Mouse (Mus musculus): ENCODE data around the gene Dpy30. TPM values are rescaled to one million over a fixed set of nuclear protein-coding genes. Genes with fewer than 3 reads are reported as not detected.

Gene Dpy30
- polyA plus RNA-seq, 1 experiment from 2014 or later = 218 TPM

DNA sequence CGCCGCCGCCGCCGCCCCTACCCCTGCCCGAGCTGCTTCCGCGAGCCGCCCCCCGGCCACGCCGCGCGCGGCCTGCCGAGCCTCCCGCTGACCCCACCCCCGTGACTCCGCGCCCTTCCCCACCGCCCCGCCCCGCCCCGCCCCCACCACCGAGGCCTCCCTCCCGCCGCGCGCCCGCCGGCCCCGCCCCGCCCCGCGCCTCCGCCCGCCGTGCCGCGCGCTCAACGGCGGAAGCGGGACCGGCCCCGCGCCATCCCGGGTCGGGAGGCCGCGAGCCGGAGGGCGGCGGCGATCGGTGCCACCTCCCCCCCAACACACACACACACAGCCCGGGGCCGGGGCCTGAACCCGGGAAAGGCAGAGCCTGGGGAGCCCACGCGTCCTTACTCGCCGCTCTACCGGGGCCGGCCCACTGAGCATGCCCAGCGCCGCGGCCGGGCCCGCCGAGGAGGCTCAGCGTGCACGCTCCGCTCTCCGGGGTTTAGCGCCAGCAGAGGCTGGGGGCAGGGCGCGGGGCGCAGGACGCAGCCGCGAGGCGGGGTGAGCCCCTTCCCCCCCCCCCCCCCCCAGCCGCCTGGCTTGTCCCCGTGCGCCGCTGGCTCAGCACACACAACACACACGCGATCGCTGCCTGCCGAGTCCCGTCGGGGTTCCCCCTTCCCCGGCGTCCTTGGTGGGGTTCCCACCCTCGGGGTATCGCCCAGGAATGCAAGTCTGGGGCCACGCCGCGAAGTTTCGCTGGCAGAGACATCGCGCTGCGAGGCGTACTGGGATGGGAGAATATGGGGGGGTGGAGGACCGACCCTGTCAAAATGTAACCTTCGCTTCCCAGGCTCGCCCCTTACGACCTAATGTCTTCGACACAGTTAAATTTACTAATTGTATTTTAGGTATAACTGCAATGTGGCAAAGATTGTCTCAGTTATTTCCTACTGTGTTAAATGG is 28.4 kb downstream of the Dpy30 start, which contains the start of gene Memo1:
Gene Memo1, minus strand, starts transcription at position 496 of the 945 bp plus-strand sequence.
- H3K36me3 ChIP-seq (replicated peaks; ENCODE audit: control insufficient read depth, insufficient read depth) = peaks cover 9% of the 10 kb centered on the region; the same call in 1 of the 2 replicates
- H3K27me3 ChIP-seq (ENCODE audit: control insufficient read depth, insufficient read depth, low read length) = no peaks in the 10 kb centered on the region
- peak; percentile 79 for DNase-seq (ENCODE audit: low spot score)
- under 1% methylated on average over 75 of the region's 110 CpGs for WGBS
- ATAC-seq (ENCODE audit: low FRiP score) = peak; percentile 94
- H3K4me2 ChIP-seq (replicated peaks) = peak within 1 kb of the TSS; percentile 84
- H3K27ac ChIP-seq = peak within 1 kb of the TSS; percentile 98
- no peaks in the 10 kb centered on the region for H3K9me3 ChIP-seq (ENCODE audit: control insufficient read depth, low read length)
- peak within 1 kb of the TSS; percentile 91 for H3K4me3 ChIP-seq (replicated peaks; ENCODE audit: low read length)
- H3K4me1 ChIP-seq (replicated peaks; ENCODE audit: control insufficient read depth, insufficient read depth, low read length) = peaks cover 26% of the 10 kb centered on the region
- H3K9ac ChIP-seq = peak within 1 kb of the TSS; percentile 94

DNA sequence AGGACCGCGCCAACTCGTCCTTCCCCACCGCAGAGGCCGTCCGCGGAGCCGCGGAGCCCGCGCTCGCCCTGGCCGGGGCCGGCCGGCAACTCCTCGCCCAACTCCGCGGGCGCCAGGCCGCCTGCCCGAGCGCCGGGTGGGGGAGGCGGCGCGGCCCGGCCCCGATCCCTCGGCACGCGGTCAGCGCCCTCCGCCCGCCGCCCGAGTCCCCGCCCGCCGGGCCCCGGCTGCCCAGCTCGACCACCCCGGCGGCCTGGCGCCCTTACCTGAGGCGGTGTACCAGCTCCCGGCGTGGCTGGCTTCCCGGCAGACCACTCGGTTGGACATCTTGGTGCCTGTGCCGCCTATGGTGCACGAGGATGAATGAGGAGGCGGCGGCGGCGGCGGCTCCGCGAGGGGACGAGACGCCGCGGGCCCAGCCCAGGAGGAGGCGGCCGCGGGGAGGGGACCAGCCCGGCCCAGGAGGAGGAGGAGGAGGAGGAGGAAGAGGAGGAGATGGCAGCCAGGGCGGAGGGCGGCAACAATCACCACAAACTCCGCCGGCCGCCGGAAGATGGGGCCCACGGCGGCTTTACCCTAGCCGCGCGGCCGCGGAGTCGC is 29.2 kb downstream of the Dpy30 start:
- H3K4me2 ChIP-seq (replicated peaks) = peak overlapping the region; percentile 65
- WGBS = 0% methylated on average over 60 of the region's 80 CpGs
- ATAC-seq (ENCODE audit: low FRiP score) (peak; percentile 80), DNase-seq (ENCODE audit: low spot score) (peak; percentile 64)
- peaks cover 26% of the 10 kb centered on the region for H3K4me1 ChIP-seq (replicated peaks; ENCODE audit: control insufficient read depth, insufficient read depth, low read length)
- no peaks in the 10 kb centered on the region for H3K27me3 ChIP-seq (ENCODE audit: control insufficient read depth, insufficient read depth, low read length)
- peaks cover 5% of the 10 kb centered on the region; the same call in 1 of the 2 replicates for H3K36me3 ChIP-seq (replicated peaks; ENCODE audit: control insufficient read depth, insufficient read depth)
- peak overlapping the region; percentile 94 for H3K9ac ChIP-seq
- H3K4me3 ChIP-seq (replicated peaks; ENCODE audit: low read length) = peak overlapping the region; percentile 91
- peak overlapping the region; percentile 98 for H3K27ac ChIP-seq
- H3K9me3 ChIP-seq (ENCODE audit: control insufficient read depth, low read length) = no peaks in the 10 kb centered on the region

DNA sequence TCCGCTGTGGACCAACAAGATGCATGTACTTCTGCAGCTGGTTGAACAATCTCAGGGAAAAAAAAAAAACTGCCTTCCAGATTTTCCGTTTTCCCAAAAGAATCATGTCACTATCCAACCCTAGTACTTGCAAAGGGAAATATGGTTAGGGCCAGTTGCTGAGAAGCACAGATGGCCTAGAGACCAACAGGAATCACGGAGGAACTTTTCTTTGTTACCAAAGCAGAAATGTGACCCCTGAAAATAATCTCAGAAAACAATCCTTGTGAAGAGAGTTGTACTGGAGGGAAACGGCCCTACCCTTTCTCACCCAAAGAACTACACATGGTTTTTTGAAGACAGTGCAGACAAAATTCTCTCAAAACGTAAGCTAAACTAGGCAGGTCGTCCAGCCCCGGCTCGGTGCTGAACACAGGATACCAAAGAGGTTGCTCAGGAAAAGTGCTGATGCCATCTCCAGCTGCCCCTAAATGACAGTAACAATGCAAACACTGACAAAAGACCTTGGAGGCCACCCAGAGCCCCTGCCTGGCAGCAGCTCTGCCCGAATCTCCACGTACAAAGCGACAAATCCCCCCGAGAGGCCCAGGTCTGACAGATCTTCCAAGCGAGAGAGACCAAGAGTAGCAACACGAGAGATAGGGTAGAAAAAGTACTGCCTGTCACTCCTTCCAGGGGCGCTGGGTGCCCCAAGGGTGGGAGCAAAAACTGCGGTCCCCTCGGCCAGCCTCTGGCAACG is 29.9 kb downstream of the Dpy30 start:
- Histone ChIP-seq H3K4me3 (replicated peaks; ENCODE audit: low read length) (peak overlapping the region; percentile 91), H3K27me3 (ENCODE audit: control insufficient read depth, insufficient read depth, low read length) (no peaks in the 10 kb centered on the region), H3K27ac (peak overlapping the region; percentile 98), H3K36me3 (replicated peaks; ENCODE audit: control insufficient read depth, insufficient read depth) (peaks cover under 1% of the 10 kb centered on the region; the same call in 1 of the 2 replicates), H3K9ac (peak overlapping the region; percentile 94), H3K4me1 (replicated peaks; ENCODE audit: control insufficient read depth, insufficient read depth, low read length) (peaks cover 26% of the 10 kb centered on the region), H3K4me2 (replicated peaks) (peak overlapping the region; percentile 65), H3K9me3 (ENCODE audit: control insufficient read depth, low read length) (no peaks in the 10 kb centered on the region)
- no peak for ATAC-seq (ENCODE audit: low FRiP score)
- peak; percentile 58 for DNase-seq (ENCODE audit: low spot score)
- WGBS = 1% methylated on average over 18 of the region's 18 CpGs

DNA sequence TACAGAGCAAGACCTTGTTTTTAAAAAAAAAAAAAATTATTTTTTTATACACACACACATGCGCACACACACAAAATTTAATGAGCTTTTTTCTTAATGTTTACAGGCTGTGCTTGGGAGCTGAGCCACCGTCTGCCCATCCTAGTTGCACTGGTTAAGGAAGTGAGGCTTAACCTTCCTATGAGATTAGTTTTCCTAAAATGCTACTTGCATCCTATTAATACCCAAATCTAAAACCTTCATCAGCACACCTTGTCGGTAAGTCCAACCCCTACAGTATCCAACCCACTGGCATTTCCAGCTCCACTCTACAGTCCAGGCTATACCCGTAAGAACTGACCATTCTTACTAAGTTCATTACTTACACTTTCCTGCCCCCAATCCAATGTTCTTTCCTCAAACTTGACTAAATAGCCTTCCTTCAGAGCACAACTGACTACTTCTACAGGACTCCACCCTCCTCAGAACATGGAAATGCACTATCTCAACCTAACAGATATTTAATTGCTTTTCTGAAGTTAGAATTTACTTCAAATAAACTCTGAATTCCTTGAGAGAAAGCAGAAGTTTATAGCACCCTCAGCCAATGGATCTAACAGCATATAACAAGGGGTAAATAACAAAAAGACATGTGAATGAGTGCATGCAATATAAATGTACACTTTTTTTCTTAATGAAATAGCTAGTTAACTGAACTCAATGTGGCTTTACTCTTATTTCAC is 31.9 kb downstream of the Dpy30 start:
- H3K27ac ChIP-seq = no peak overlapping the region
- H3K4me2 ChIP-seq (replicated peaks) = no peak overlapping the region
- no peak overlapping the region for H3K4me3 ChIP-seq (replicated peaks; ENCODE audit: low read length)
- no peaks in the 10 kb centered on the region for H3K27me3 ChIP-seq (ENCODE audit: control insufficient read depth, insufficient read depth, low read length)
- 91% methylated on average over 4 of the region's 4 CpGs for WGBS
- ATAC-seq (ENCODE audit: low FRiP score) (no peak), DNase-seq (ENCODE audit: low spot score) (no peak)
- peaks cover 26% of the 10 kb centered on the region for H3K4me1 ChIP-seq (replicated peaks; ENCODE audit: control insufficient read depth, insufficient read depth, low read length)
- H3K36me3 ChIP-seq (replicated peaks; ENCODE audit: control insufficient read depth, insufficient read depth) = no peaks in the 10 kb centered on the region
- no peaks in the 10 kb centered on the region for H3K9me3 ChIP-seq (ENCODE audit: control insufficient read depth, low read length)
- no peak overlapping the region for H3K9ac ChIP-seq

DNA sequence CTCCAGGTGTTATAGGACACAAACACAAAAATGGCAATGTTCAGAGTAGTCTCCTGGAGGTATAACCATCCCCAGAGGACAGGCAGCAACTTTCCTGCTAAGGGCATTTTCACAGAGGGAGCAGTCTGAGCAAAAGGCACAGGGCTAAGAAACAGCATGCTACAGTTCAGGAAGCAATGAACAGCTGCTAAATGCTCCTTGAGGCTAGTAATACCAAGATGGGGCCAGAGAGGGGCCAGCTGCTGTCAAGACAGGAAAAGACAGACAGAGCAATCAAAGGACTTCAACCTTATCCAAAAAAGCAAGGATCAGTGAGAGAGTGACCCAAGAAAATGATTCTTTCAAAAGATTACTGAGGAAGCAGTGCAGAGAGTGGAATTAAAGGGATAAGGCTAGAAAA is 32.9 kb downstream of the Dpy30 start:
- no peak overlapping the region for H3K4me2 ChIP-seq (replicated peaks)
- ATAC-seq (ENCODE audit: low FRiP score) = no peak
- no peak for DNase-seq (ENCODE audit: low spot score)
- H3K27me3 ChIP-seq (ENCODE audit: control insufficient read depth, insufficient read depth, low read length) = no peaks in the 10 kb centered on the region
- no peaks in the 10 kb centered on the region for H3K9me3 ChIP-seq (ENCODE audit: control insufficient read depth, low read length)
- no peak overlapping the region for H3K9ac ChIP-seq
- no peaks in the 10 kb centered on the region for H3K36me3 ChIP-seq (replicated peaks; ENCODE audit: control insufficient read depth, insufficient read depth)
- no peak overlapping the region for H3K27ac ChIP-seq
- peaks cover 26% of the 10 kb centered on the region for H3K4me1 ChIP-seq (replicated peaks; ENCODE audit: control insufficient read depth, insufficient read depth, low read length)
- no peak overlapping the region for H3K4me3 ChIP-seq (replicated peaks; ENCODE audit: low read length)

DNA sequence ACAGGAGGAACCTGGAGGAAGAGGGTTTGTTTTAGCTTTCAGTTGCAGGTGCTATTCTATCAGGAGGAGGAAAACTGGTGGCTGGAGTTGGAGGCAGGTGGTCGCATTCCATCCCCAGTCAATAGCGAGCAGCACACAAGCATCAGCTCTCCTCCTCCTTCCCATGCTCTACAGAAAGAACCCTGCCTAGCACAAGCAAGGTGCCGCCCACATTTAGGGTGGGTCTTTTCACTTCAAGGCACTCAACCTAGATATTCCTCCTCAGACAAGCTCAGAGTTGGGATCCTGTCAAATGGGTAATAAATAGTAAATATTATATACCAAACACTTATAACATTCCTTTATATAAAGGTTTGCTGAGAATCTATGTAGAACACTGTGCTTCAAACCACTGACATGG is 33.5 kb downstream of the Dpy30 start:
- DNase-seq (ENCODE audit: low spot score) = no peak
- Histone ChIP-seq H3K9me3 (ENCODE audit: control insufficient read depth, low read length) (no peaks in the 10 kb centered on the region), H3K4me3 (replicated peaks; ENCODE audit: low read length) (no peak overlapping the region), H3K27ac (no peak overlapping the region), H3K27me3 (ENCODE audit: control insufficient read depth, insufficient read depth, low read length) (no peaks in the 10 kb centered on the region), H3K4me1 (replicated peaks; ENCODE audit: control insufficient read depth, insufficient read depth, low read length) (peaks cover 26% of the 10 kb centered on the region), H3K36me3 (replicated peaks; ENCODE audit: control insufficient read depth, insufficient read depth) (no peaks in the 10 kb centered on the region), H3K9ac (no peak overlapping the region), H3K4me2 (replicated peaks) (no peak overlapping the region)
- WGBS = 86% methylated on average over 3 of the region's 3 CpGs
- no peak for ATAC-seq (ENCODE audit: low FRiP score)

DNA sequence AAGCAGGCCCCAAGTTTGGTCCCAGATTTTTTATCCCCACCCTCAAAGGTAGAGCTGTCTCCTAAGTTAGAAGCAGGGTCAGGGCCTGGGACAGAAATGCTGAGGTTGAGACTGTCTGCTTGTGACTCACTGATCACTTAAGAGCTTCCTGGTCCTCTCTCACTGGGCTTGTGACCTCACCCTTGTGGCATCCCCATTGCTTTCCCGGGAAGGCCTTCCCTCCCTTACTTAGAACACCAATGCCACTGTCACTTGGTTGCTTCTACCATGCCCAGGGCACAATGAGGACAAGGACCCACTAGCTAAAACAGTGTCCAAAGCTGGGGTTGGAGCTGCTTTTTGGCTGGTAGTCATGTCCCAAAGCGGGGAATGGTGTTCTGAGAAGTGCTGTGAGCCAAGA is 35.1 kb downstream of the Dpy30 start:
- 94% methylated on average over 2 of the region's 2 CpGs for WGBS
- Histone ChIP-seq H3K27me3 (ENCODE audit: control insufficient read depth, insufficient read depth, low read length) (no peaks in the 10 kb centered on the region), H3K4me3 (replicated peaks; ENCODE audit: low read length) (no peak overlapping the region), H3K4me1 (replicated peaks; ENCODE audit: control insufficient read depth, insufficient read depth, low read length) (peaks cover 26% of the 10 kb centered on the region), H3K36me3 (replicated peaks; ENCODE audit: control insufficient read depth, insufficient read depth) (no peaks in the 10 kb centered on the region), H3K9ac (no peak overlapping the region), H3K4me2 (replicated peaks) (no peak overlapping the region), H3K27ac (no peak overlapping the region), H3K9me3 (ENCODE audit: control insufficient read depth, low read length) (no peaks in the 10 kb centered on the region)
- DNase-seq (ENCODE audit: low spot score) (no peak), ATAC-seq (ENCODE audit: low FRiP score) (no peak)

DNA sequence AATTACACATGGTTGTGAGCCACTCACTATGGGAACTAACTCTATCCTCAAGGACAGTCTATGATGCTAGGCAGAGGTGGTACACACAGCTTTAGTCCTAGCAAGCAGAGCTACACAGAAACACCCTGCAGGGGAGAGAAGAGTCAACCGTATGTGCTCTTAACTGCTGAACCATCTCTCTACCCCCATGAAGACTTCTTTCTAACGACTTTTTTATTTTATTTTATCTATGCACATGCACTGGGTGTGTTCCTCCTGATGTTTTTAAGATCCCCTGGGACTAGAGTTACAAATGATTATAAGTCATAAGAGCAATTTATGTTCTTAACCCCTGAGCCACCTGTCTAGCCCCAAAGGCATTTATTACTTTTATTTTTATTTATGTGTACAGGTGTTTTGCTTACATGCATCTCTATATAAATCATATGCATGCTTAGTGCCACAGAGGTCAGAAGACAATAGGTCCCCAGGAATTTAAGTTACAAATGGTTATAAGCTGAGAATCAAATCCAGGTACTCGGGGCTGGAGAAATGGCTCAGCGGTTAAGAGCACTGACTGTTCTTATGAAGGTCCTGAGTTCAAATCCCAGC is 37.5 kb downstream of the Dpy30 start:
- no peak overlapping the region for H3K4me2 ChIP-seq (replicated peaks)
- H3K36me3 ChIP-seq (replicated peaks; ENCODE audit: control insufficient read depth, insufficient read depth) = no peaks in the 10 kb centered on the region
- H3K9me3 ChIP-seq (ENCODE audit: control insufficient read depth, low read length) = no peaks in the 10 kb centered on the region
- DNase-seq (ENCODE audit: low spot score) (no peak), ATAC-seq (ENCODE audit: low FRiP score) (no peak)
- H3K9ac ChIP-seq = no peak overlapping the region
- H3K27ac ChIP-seq = no peak overlapping the region
- H3K4me3 ChIP-seq (replicated peaks; ENCODE audit: low read length) = no peak overlapping the region
- 87% methylated on average over 4 of the region's 4 CpGs for WGBS
- H3K27me3 ChIP-seq (ENCODE audit: control insufficient read depth, insufficient read depth, low read length) = no peaks in the 10 kb centered on the region
- H3K4me1 ChIP-seq (replicated peaks; ENCODE audit: control insufficient read depth, insufficient read depth, low read length) = peaks cover 6% of the 10 kb centered on the region; the same call in 1 of the 2 replicates
